Mouse (Mus musculus): ENCODE measurements around the gene Rad50. TPM values are rescaled to one million over a fixed set of nuclear protein-coding genes. Genes with fewer than 3 reads are reported as not detected.

The Rad50 gene
- total and polyA plus RNA-seq, 3 experiments, result 39.6 to 53.6 (median 48.2) TPM

- DNase-seq (ENCODE audit: extremely low read depth), result peak; percentile 93
- H3K9me3 ChIP-seq (replicated peaks; ENCODE audit: low read length), result peaks cover 8% of the 10 kb centered on the region
- H3K4me3 ChIP-seq (replicated peaks in 1 of 3; ENCODE audit: low read depth in 2 of 3, low read length in 2 of 3, poor library complexity in 1 of 3), result peak overlapping the region; percentile 43 to 50 (median 45)
- no peaks in the 10 kb centered on the region for H3K27me3 ChIP-seq (replicated peaks)
- H3K4me2 ChIP-seq (ENCODE audit: insufficient read depth, low read depth, poor library complexity, severe bottlenecking), result peak overlapping the region; percentile 52
- in situ Hi-C loops (cut with MboI; ENCODE audit: low pct_ligation_motif_present, low pct_unique_long_range_greater_than_20kb, low sequenced_read_pairs), result no loop called here
- H3K27ac ChIP-seq (ENCODE audit: insufficient read depth, low read depth), result peak overlapping the region; percentile 95
- H3K9ac ChIP-seq (ENCODE audit: insufficient read depth, low read depth), result peak overlapping the region; percentile 32
- TF ChIP-seq NELFE (IDR thresholded peaks at IDR 0.05; ENCODE audit: low read depth, low read length) (peak; percentile 69), IRF4 (IDR thresholded peaks at IDR 0.05; ENCODE audit: low read depth, low read length) (peak; percentile 95), POLR2AphosphoS2 (IDR thresholded peaks at IDR 0.05; ENCODE audit: low read depth, low read length) (no peak), KAT2A (IDR thresholded peaks at IDR 0.05; ENCODE audit: insufficient replicate concordance, low read length) (0 out of 2 replicates have a peak, but pooled peaks have one; percentile 45), MAFK (IDR thresholded peaks at IDR 0.05; ENCODE audit: insufficient replicate concordance, low read length) (peak; percentile 67; the same call in 1 of the 2 replicates), CTCF (conservative IDR thresholded peaks at IDR 0.05 in 1 of 2, IDR thresholded peaks at IDR 0.05 in 1 of 2; ENCODE audit: low read depth in 2 of 2, low read length in 2 of 2) (peak in 1 of 2 experiments; percentile 8; a peak in 2 of 4 replicates), NRF1 (IDR thresholded peaks at IDR 0.05; ENCODE audit: low read depth, low read length) (peak; percentile 78), JUND (conservative IDR thresholded peaks at IDR 0.05; ENCODE audit: low read depth, low read length) (peak; percentile 79), MAZ (IDR thresholded peaks at IDR 0.05; ENCODE audit: low read depth, low read length) (peak; percentile 96), GABPA (IDR thresholded peaks at IDR 0.05; ENCODE audit: insufficient replicate concordance, low read depth, low read length) (no peak), SIN3A (IDR thresholded peaks at IDR 0.05; ENCODE audit: low read length) (peak; percentile 24), TCF12 (IDR thresholded peaks at IDR 0.05; ENCODE audit: low read depth, low read length) (peak; percentile 89), E2F4 (IDR thresholded peaks at IDR 0.05; ENCODE audit: insufficient replicate concordance, low read depth, low read length) (no peak), ELF1 (IDR thresholded peaks at IDR 0.05; ENCODE audit: low read depth, low read length) (peak; percentile 62), ZC3H11A (IDR thresholded peaks at IDR 0.05; ENCODE audit: low read depth, low read length) (no peak), CHD1 (IDR thresholded peaks at IDR 0.05; ENCODE audit: low read depth, low read length) (no peak), SMC3 (IDR thresholded peaks at IDR 0.05; ENCODE audit: low read depth, low read length) (peak; percentile 42), RCOR1 (conservative IDR thresholded peaks at IDR 0.05; ENCODE audit: low read depth, low read length) (peak; percentile 40; the same call in 1 of the 2 replicates), MEF2A (IDR thresholded peaks at IDR 0.05; ENCODE audit: borderline replicate concordance, low read depth, low read length) (peak; percentile 99), MYC (IDR thresholded peaks at IDR 0.05; ENCODE audit: low read depth, low read length) (peak; percentile 93), UBTF (IDR thresholded peaks at IDR 0.05; ENCODE audit: low read depth, low read length) (no peak; the same call in 1 of the 2 replicates), ETS1 (conservative IDR thresholded peaks at IDR 0.05; ENCODE audit: low read depth, low read length) (peak; percentile 98), JUN (IDR thresholded peaks at IDR 0.05; ENCODE audit: insufficient read depth, low read depth, low read length) (peak; percentile 90), CHD2 (IDR thresholded peaks at IDR 0.05; ENCODE audit: low read length) (peak; percentile 75; the same call in 1 of the 2 replicates), MXI1 (IDR thresholded peaks at IDR 0.05; ENCODE audit: low read depth, low read length) (peak; percentile 73; the same call in 1 of the 2 replicates), ZKSCAN1 (IDR thresholded peaks at IDR 0.05; ENCODE audit: borderline replicate concordance, low read depth, low read length) (no peak; the same call in 1 of the 2 replicates), USF2 (conservative IDR thresholded peaks at IDR 0.05; ENCODE audit: low read depth, low read length) (peak; percentile 20; the same call in 1 of the 2 replicates), BHLHE40 (IDR thresholded peaks at IDR 0.05; ENCODE audit: low read depth, low read length) (peak; percentile 83), USF1 (IDR thresholded peaks at IDR 0.05; ENCODE audit: low read depth, low read length) (peak; percentile 68), PAX5 (IDR thresholded peaks at IDR 0.05; ENCODE audit: low read length) (no peak), POLR2A (IDR thresholded peaks at IDR 0.05; ENCODE audit: low read depth, low read length) (peak; percentile 64; the same call in 1 of the 2 replicates), MAX (IDR thresholded peaks at IDR 0.05; ENCODE audit: low read length) (peak; percentile 96), TBP (conservative IDR thresholded peaks at IDR 0.05; ENCODE audit: low read depth, low read length) (peak; percentile 67; the same call in 1 of the 2 replicates), ZMIZ1 (IDR thresholded peaks at IDR 0.05; ENCODE audit: low read depth, low read length) (peak; percentile 47; the same call in 1 of the 2 replicates), RAD21 (IDR thresholded peaks at IDR 0.05; ENCODE audit: low read depth, low read length) (peak; percentile 10), EP300 (IDR thresholded peaks at IDR 0.05; ENCODE audit: low read length) (peak; percentile 83), ZNF384 (IDR thresholded peaks at IDR 0.05; ENCODE audit: low read depth, low read length) (peak; percentile 44; the same call in 1 of the 2 replicates), HCFC1 (IDR thresholded peaks at IDR 0.05; ENCODE audit: low read depth, low read length) (peak; percentile 48; the same call in 1 of the 2 replicates)
- dilution Hi-C loops (cut with MboI; ENCODE audit: extremely low pct_ligation_motif_present, extremely low pct_unique_long_range_greater_than_20kb, low sequenced_read_pairs), result no loop called here
- peaks cover 29 to 76% of the 10 kb centered on the region in 2 experiments for H3K4me1 ChIP-seq (ENCODE audit: control insufficient read depth in 1 of 2, insufficient read depth in 2 of 2)
- H3K79me2 ChIP-seq (replicated peaks; ENCODE audit: control insufficient read depth, extremely low read depth, insufficient read depth, poor library complexity, severe bottlenecking), result no peaks in the 10 kb centered on the region
- H3K36me3 ChIP-seq (replicated peaks in 1 of 2; ENCODE audit: control insufficient read depth in 1 of 2, insufficient read depth in 1 of 2, low read length in 1 of 2), result peaks cover 0 to 22% of the 10 kb centered on the region in 2 experiments
Observed at GRCm38 (mm10) chr11:53626802-53627373, 80.2 kb downstream of the Rad50 start.

All from CH12.LX (cell line).